Mouse (Mus musculus): ENCODE results near the gene Mdm2. TPM values are rescaled to one million over a fixed set of nuclear protein-coding genes. Genes with fewer than 3 reads are reported as not detected.

Gene Mdm2
- total and polyA plus RNA-seq, 3 experiments: 35.3 to 601 (median 42.2) TPM

GRCm38 (mm10) chr10:117703506-117703905 lies 7.1 kb downstream of the Mdm2 start:
- no peak overlapping the region for H3K4me3 ChIP-seq (ENCODE audit: control insufficient read depth in 1 of 2, insufficient read depth in 1 of 2, low read depth in 2 of 2, low read length in 2 of 2)
- TF ChIP-seq MAFK (IDR thresholded peaks at IDR 0.05; ENCODE audit: borderline replicate concordance, low read depth, low read length): no peak
- no peak for TF ChIP-seq CTCF (IDR thresholded peaks at IDR 0.05 in 2 of 3, conservative IDR thresholded peaks at IDR 0.05 in 1 of 3; ENCODE audit: control insufficient read depth in 1 of 3, insufficient read depth in 1 of 3, low read depth in 2 of 3, low read length in 3 of 3, poor library complexity in 1 of 3, severe bottlenecking in 1 of 3)
- TF ChIP-seq MAX (IDR thresholded peaks at IDR 0.05; ENCODE audit: low read length): no peak
- TF ChIP-seq ZKSCAN1 (IDR thresholded peaks at IDR 0.05; ENCODE audit: low read depth, low read length): no peak
- H3K27me3 ChIP-seq (ENCODE audit: control insufficient read depth in 1 of 2, insufficient read depth in 2 of 2, low read length in 2 of 2): no peaks in the 10 kb centered on the region
- H3K9ac ChIP-seq (ENCODE audit: control insufficient read depth, low read depth, low read length, poor library complexity, severe bottlenecking): no peak overlapping the region
- H3K36me3 ChIP-seq (ENCODE audit: control insufficient read depth in 1 of 2, insufficient read depth in 2 of 2, low read length in 2 of 2): peaks cover 5 to 39% of the 10 kb centered on the region in 2 experiments
- no peak overlapping the region for H3K27ac ChIP-seq (ENCODE audit: control insufficient read depth, low read depth, low read length)
- H3K9me3 ChIP-seq (replicated peaks; ENCODE audit: insufficient read depth, low read length): no peaks in the 10 kb centered on the region
- no peak for DNase-seq (ENCODE audit: low read depth, low spot score)
- H3K4me1 ChIP-seq (ENCODE audit: control insufficient read depth in 1 of 2, insufficient read depth in 2 of 2, low read length in 2 of 2): no peaks in the 10 kb centered on the region; a peak in 1 of 4 replicates
- peaks cover 19% of the 10 kb centered on the region for H3K79me2 ChIP-seq (ENCODE audit: control insufficient read depth, insufficient read depth, low read length, poor library complexity)

DNA sequence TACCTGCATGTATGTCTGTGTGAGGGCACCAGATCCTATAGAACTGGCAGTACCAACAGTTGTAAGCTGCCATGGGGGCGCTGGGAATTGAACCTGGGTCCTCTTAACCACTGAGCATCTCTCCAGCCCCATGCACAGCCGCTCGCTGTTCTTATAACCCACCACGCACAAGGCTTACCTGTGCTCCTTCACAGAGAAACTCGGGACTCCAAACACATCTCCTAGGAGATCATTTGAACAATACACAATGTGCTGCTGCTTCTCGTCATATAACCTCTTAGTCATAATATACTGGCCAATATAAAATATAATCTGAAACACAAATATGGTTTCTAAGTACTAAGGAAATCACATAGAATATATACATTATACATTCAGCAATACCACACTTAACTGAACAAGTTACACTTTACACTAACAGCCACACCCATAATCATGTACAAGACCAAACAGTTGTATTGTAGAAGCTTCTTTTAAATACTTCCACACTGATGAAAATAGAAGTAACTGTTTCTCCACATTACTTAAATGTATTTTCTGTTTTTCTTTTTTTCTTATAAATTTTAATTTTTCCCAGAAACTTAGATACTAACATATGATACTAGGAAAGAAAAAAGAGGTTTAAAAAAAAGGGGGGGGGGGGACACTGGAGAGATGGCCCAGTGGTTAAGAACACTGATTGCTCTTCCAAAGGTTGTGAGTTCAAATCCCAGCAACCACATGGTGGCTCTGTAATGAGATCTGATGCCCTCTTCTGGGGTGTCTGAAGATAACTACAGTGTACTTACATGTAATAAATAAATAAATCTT lies 8.3 kb downstream of the Mdm2 start:
- no peak overlapping the region for H3K9ac ChIP-seq (ENCODE audit: control insufficient read depth, low read depth, low read length, poor library complexity, severe bottlenecking)
- no peaks in the 10 kb centered on the region for H3K4me1 ChIP-seq (ENCODE audit: control insufficient read depth in 1 of 2, insufficient read depth in 2 of 2, low read length in 2 of 2)
- no peak for DNase-seq (ENCODE audit: low read depth, low spot score)
- TF ChIP-seq RAD21 (IDR thresholded peaks at IDR 0.05; ENCODE audit: low read depth, low read length): no peak
- no peak for TF ChIP-seq E2F4 (IDR thresholded peaks at IDR 0.05; ENCODE audit: borderline replicate concordance, low read depth, low read length)
- no peak for TF ChIP-seq MYC (IDR thresholded peaks at IDR 0.05; ENCODE audit: low read depth, low read length)
- TF ChIP-seq POLR2AphosphoS5 (IDR thresholded peaks at IDR 0.05; ENCODE audit: borderline replicate concordance, low read depth, low read length): no peak
- H3K27me3 ChIP-seq (ENCODE audit: control insufficient read depth in 1 of 2, insufficient read depth in 2 of 2, low read length in 2 of 2): no peaks in the 10 kb centered on the region
- H3K27ac ChIP-seq (ENCODE audit: control insufficient read depth, low read depth, low read length): no peak overlapping the region
- no peaks in the 10 kb centered on the region for H3K9me3 ChIP-seq (replicated peaks; ENCODE audit: insufficient read depth, low read length)
- peaks cover 1 to 46% of the 10 kb centered on the region in 2 experiments for H3K36me3 ChIP-seq (ENCODE audit: control insufficient read depth in 1 of 2, insufficient read depth in 2 of 2, low read length in 2 of 2)
- peaks cover 11% of the 10 kb centered on the region for H3K79me2 ChIP-seq (ENCODE audit: control insufficient read depth, insufficient read depth, low read length, poor library complexity)
- no peak overlapping the region for H3K4me3 ChIP-seq (ENCODE audit: control insufficient read depth in 1 of 2, insufficient read depth in 1 of 2, low read depth in 2 of 2, low read length in 2 of 2)

GRCm38 (mm10) chr10:117701034-117701829 lies 9.3 kb downstream of the Mdm2 start:
- H3K27me3 ChIP-seq (ENCODE audit: control insufficient read depth in 1 of 2, insufficient read depth in 2 of 2, low read length in 2 of 2): no peaks in the 10 kb centered on the region
- TF ChIP-seq TCF12 (IDR thresholded peaks at IDR 0.05; ENCODE audit: low read depth, low read length) (no peak), E2F4 (IDR thresholded peaks at IDR 0.05; ENCODE audit: borderline replicate concordance, low read depth, low read length) (no peak), ZC3H11A (IDR thresholded peaks at IDR 0.05; ENCODE audit: low read depth, low read length) (no peak), ETS1 (IDR thresholded peaks at IDR 0.05; ENCODE audit: low read depth, low read length) (no peak), ZNF384 (IDR thresholded peaks at IDR 0.05; ENCODE audit: low read depth, low read length) (no peak), SIN3A (IDR thresholded peaks at IDR 0.05; ENCODE audit: low read length) (no peak), TBP (IDR thresholded peaks at IDR 0.05; ENCODE audit: low read depth, low read length) (no peak)
- no peak overlapping the region for H3K27ac ChIP-seq (ENCODE audit: control insufficient read depth, low read depth, low read length)
- H3K36me3 ChIP-seq (ENCODE audit: control insufficient read depth in 1 of 2, insufficient read depth in 2 of 2, low read length in 2 of 2): peaks cover 0 to 52% of the 10 kb centered on the region in 2 experiments; a peak in 2 of 4 replicates
- DNase-seq (ENCODE audit: low read depth, low spot score): no peak
- no peaks in the 10 kb centered on the region for H3K9me3 ChIP-seq (replicated peaks; ENCODE audit: insufficient read depth, low read length)
- H3K79me2 ChIP-seq (ENCODE audit: control insufficient read depth, insufficient read depth, low read length, poor library complexity): peaks cover 5% of the 10 kb centered on the region; the same call in 1 of the 2 replicates
- no peaks in the 10 kb centered on the region for H3K4me1 ChIP-seq (ENCODE audit: control insufficient read depth in 1 of 2, insufficient read depth in 2 of 2, low read length in 2 of 2)
- no peak overlapping the region for H3K4me3 ChIP-seq (ENCODE audit: control insufficient read depth in 1 of 2, insufficient read depth in 1 of 2, low read depth in 2 of 2, low read length in 2 of 2)
- H3K9ac ChIP-seq (ENCODE audit: control insufficient read depth, low read depth, low read length, poor library complexity, severe bottlenecking): no peak overlapping the region
